Mouse (Mus musculus) layer of hippocampus, adult 8-10 months (tissue): ENCODE data around the gene Sspn. TPM values are rescaled to one million over a fixed set of nuclear protein-coding genes. Genes with fewer than 3 reads are reported as not detected.

Source experiments
- DNase-seq, 2 experiments: peaks; one replicate each; pipeline ENCODE4 v3.0.0; 2022; ENCODE audit warnings: low spot score in 2 of 2
- total RNA-seq, 4 experiments: library from RNA; stranded (reverse); gene quantifications; 2 replicates each; pipeline ENCODE4 v1.2.4; 2022

The Sspn gene
- total RNA-seq, 4 experiments from 2014 or later = 4.8 to 7.4 (median 6.1) TPM

GRCm38 (mm10) chr6:145934001-145934696, 2.7 kb downstream of the Sspn start:
- DNase-seq = peak; percentile 67 to 74

DNA sequence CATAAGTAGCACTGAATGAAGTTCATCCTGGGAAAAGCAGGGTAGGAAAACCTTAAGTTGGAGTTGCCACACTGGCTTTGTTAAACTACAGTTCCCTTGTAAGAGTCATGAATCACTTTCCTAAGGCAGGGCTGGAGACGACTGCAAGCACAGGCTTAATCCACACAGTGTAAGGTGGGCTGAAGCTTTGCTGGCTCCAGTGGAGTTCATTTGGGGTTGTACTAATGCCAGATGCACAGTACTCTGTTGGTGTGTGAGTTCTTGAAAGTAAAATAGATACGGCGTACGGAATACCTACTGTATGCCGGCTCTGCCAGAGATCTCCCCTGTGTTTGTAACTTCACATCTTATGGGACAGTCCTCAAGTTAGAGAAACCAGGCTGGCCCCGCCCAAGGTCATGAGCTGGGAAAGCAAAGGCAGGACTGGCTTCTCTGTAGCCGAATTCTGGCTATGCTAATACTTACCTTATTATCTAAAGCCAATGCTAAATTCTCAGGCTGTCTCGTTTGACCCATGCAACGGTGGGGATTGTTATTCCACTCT, 3.3 kb downstream of the Sspn start:
- no peak for DNase-seq

DNA sequence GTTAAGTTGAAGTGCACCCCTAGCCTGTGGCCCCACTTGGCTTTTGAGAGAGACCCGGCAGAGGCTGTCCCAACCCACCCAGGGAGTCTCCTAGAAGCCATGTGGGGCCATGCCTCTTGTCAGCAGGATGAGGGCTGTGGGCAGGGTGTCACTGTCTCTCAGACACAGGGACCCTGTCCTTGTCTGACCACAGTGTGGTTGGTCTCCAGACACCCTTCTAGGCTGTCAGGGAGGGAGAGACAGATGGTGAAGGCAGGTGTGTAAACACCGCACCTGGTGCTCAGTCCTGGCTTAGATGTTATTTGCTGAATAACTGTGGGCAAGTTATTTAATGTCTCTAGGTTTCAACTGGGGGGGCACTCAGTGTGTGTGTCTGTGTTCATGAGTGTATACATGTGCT, 4.5 kb downstream of the Sspn start:
- no peak for DNase-seq

DNA sequence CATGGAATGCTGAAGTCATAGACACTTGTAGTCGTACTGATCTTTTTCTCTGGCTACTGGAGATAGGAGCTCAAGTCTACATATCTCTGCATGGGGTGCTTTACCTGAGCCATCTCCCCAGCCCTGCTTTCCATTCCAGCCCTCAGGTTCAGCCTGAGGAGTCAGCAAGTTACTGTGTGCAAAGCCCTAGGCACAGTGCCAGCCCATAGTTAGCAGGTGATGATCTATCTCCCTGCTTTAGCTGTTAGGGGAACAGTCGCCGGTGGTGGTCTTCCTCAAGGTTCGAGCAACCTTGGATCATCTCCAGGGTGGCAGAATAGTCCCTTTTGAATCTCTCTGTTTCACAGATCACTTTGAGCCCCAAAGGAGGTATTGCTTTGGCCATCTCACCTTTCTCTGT, 5.1 kb downstream of the Sspn start:
- DNase-seq = no peak

DNA sequence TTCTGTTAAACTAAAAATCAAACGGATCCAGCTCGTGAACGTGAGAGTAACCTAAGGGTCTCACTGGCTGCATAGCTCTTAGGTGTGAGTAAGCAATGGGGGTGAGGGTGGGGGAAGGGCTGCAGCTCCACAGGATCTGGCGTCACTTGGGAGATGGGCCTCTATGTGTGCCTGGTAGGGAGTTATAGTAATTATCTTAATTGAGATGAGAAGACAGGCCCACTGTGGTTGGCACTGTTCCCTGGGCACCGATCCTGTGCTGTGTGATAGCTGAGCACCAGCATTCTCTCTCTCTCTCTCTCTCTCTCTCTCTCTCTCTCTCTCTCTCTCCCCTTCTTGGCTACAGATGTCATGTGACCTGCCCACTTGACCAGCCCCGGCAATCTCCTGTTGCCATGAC, 9.4 kb downstream of the Sspn start:
- no peak for DNase-seq

DNA sequence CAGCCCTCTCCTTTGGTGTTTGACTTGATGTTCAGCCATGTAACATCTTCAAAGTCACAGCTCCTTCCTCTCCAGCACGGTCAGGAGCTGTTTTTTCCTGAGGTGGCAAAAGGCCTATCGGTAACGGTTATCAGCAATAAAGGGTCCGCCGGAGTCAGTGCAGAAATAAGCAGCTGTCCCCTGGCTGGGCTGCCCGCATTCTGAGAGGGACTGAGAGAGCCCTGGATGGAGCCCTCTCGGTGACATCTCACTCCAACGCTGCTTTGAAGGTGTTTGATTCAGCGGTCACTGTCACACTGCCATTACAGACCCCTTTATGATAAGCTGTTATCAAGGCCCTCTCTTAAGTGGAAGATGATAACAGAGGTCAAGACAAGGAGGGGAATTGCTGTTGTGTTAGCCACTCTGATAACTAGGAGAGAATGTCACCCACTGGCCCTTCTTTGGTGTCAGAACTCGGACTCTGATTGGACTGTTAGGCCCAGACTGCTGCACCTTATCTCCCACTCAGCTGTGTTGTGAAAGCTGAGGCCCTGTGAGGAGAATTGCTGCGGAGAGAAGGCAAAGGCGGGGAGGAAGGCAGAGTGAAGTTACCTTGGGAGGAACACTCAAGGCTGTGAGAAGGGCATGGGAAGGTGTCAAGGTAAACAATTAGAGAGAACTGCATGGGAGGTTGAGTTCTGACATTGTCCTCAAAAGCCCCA, 11.0 kb downstream of the Sspn start:
- no peak for DNase-seq

- DNase-seq = no peak
These were observed 12.0 kb downstream of the Sspn start for GRCm38 (mm10) chr6:145943414-145943813.

DNA sequence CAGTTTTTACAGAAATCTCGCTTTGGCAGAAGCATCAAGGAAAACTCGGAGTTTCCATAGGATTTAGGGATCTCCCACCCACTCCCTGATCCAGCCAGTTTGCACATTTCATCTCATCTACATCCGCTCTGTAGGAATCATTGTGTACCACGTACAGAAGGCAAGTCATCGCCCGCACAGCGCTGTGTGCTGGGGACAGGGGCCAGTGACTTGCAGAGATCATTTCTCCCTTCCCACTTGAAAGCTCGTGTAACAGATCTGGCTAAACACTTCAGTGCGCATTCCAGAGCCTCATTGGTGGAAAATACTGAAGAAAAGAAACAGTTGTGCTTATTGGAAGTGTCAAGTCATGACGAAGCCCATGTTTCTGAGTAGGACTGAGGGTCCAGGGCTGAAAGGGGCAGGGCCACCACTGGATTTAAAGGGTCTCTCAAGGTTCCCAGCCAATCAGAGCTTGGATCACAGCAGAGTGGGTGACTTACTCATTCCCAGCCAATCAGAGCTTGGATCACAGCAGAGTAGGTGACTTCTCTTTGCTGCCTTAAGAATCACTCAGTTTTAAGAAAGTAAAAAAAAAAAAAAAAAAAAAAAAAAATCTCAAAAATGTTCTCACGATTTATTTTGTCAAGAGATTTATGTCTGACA, 14.4 kb downstream of the Sspn start:
- DNase-seq = no peak

DNA sequence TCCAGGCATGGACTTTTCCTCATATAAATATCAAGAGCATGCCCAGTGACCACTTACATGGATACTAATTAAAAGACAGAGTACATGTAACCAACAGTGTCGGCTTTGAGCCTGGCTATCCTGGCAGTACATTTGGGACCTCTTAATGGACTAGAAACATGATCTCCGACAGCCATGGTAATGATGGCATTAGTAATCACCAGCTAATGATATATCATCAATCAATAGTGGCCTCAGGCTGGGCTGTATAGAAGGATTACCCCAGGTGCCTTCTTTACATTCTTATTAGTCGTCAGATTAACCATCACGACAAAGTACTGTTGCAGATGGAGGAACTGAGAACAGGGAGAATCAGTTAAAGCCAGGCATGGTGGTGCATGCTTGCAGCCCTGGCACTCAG, 17.6 kb downstream of the Sspn start:
- DNase-seq = no peak

- no peak for DNase-seq
These were observed 19.2 kb downstream of the Sspn start for GRCm38 (mm10) chr6:145950626-145951025.

- no peak for DNase-seq
These were observed 21.2 kb downstream of the Sspn start for GRCm38 (mm10) chr6:145952594-145952993.

DNA sequence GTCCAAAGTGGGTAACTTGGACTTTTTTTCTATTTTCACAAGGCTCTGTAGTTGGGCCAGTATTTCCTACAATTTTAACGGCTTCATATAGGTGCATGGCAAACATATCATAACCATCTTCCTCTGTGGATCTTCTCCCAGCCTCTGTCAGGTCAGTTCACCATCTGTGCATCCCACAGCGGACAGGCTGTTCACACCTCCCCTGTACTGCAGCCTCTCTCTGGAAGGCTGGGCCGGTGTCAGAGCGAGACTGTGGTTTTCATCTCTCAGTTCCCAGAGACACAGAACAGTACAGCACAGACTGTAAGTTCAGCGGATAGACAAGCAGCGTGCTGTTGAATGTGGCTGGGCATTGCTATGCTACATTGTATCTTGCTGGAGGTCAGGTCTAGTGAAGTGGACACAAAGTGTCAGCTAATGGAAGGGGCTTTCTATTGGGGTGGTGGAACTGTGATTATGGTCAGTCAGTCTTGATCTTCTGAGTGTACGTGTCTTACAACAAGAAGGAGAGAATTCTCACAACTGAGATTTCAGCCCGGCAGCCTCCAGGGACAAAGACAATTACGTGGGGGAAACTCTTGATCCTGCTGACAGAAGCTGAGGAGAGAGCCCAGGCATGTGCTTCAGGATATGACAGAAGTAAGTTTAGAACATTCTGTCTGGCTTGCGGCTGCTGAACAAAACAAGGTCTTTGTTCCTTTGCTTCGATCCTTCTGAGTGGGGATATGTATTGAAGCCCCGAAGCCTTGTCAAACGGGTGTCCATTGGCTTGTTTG, 21.9 kb downstream of the Sspn start:
- DNase-seq = no peak

- DNase-seq = no peak
These were observed 26.1 kb downstream of the Sspn start for GRCm38 (mm10) chr6:145957427-145957965.

- DNase-seq = no peak
These were observed 26.6 kb downstream of the Sspn start for GRCm38 (mm10) chr6:145958070-145958469.

GRCm38 (mm10) chr6:145961047-145961446, 29.6 kb downstream of the Sspn start:
- DNase-seq = no peak

DNA sequence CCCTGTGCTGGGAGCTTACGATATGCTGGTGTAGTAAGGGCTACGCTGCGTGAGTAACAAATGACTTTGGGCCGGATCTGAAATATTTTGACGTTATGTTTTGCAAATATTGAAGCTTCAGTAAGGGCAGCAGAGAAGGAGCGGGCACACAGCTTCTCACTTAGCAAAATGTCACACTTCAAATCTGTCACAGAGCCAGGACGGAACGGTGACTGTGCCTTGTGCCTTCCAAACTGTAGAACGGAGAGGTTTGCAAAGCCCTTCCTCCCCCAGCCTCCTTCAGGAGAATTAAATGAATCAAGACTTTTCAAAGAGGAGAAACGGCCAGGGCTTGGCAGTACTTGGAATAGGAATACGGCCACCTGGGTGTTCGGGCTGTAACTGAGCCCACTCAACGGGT, 32.5 kb downstream of the Sspn start:
- DNase-seq = no peak

DNA sequence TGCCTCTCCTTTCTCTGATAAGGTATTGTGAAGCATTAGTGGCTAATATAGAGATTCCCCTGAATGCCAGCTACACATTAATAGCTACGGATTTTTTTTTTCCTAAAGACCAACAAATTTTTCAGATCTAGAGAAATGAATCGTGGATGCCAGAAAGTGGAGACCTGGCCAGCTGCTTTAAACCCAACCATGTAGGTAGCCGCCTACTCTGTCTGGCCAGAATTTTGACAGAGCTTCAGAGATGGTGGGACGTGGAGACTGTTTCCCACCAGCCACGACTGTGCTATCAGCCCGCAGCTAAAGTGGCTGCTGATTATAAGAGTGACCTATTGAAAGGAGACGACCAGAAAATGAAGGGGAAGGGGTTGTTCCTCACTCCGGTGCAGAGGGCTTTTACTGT, 36.3 kb downstream of the Sspn start:
- DNase-seq = no peak

GRCm38 (mm10) chr6:145968301-145968818, 36.9 kb downstream of the Sspn start:
- DNase-seq = peak; percentile 32 to 33

GRCm38 (mm10) chr6:145968821-145969220, 37.4 kb downstream of the Sspn start:
- no peak for DNase-seq

DNA sequence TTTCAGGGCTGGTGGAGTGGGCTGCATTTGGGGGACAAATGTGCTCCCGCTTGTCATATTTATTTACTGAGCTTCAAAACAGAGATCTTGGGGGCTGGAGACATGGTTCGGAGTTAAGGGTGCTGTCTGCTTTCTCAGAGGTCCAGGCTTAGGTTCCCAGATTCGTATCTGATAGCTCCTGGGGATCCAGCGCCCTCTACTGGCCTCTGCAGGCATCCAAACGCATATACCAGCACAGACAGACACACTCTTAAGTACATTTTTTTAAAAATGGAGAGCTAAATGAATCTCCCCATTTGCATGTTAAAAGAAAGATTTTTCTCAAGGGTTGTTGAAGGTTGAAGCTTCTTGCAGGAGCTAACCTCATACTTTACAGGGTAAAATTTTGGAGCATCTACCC, 38.1 kb downstream of the Sspn start:
- DNase-seq = no peak

- no peak for DNase-seq
These were observed 40.7 kb downstream of the Sspn start for GRCm38 (mm10) chr6:145972107-145972506.
